Mouse (Mus musculus): ENCODE results near the gene Jak1. TPM values are rescaled to one million over a fixed set of nuclear protein-coding genes. Genes with fewer than 3 reads are reported as not detected.
"Not testable (repeated sequence)": the region's sequence is repeated elsewhere in the genome, so short reads cannot be mapped to it uniquely, and the experiment has no call there.

The Jak1 gene
- total RNA-seq, 4 experiments from 2014 or later = 118 to 133 (median 127) TPM

- no peak for DNase-seq (ENCODE audit: low spot score in 2 of 2)
Observed at GRCm38 (mm10) chr4:101276456-101277070, 11.5 kb upstream of the Jak1 start.

GRCm38 (mm10) chr4:101275881-101276280 is 10.8 kb upstream of the Jak1 start:
- no peak for DNase-seq (ENCODE audit: low spot score in 2 of 2)

GRCm38 (mm10) chr4:101270734-101271133 is 5.7 kb upstream of the Jak1 start:
- no peak for DNase-seq (ENCODE audit: low spot score in 2 of 2)

GRCm38 (mm10) chr4:101268506-101268905 is 3.4 kb upstream of the Jak1 start:
- not testable (repeated sequence) for DNase-seq (ENCODE audit: low spot score in 2 of 2)

- DNase-seq (ENCODE audit: low spot score in 2 of 2) = no peak
Observed at GRCm38 (mm10) chr4:101265523-101265922, 441 bp upstream of the Jak1 start.

- no peak for DNase-seq (ENCODE audit: low spot score in 2 of 2)
Observed at GRCm38 (mm10) chr4:101263968-101264740, 928 bp downstream of the Jak1 start.

GRCm38 (mm10) chr4:101261596-101261995 is 3.5 kb downstream of the Jak1 start:
- DNase-seq (ENCODE audit: low spot score in 2 of 2) = no peak

- DNase-seq (ENCODE audit: low spot score in 2 of 2) = no peak
Observed at GRCm38 (mm10) chr4:101260744-101261291, 4.3 kb downstream of the Jak1 start.

GRCm38 (mm10) chr4:101256526-101257210 is 8.4 kb downstream of the Jak1 start:
- DNase-seq (ENCODE audit: low spot score in 2 of 2) = no peak

- DNase-seq (ENCODE audit: low spot score in 2 of 2) = no peak
Observed at GRCm38 (mm10) chr4:101254606-101255349, 10.3 kb downstream of the Jak1 start.

GRCm38 (mm10) chr4:101254015-101254414 is 11.1 kb downstream of the Jak1 start:
- no peak for DNase-seq (ENCODE audit: low spot score in 2 of 2)

- no peak for DNase-seq (ENCODE audit: low spot score in 2 of 2)
Observed at GRCm38 (mm10) chr4:101252781-101253622, 12.1 kb downstream of the Jak1 start.

- DNase-seq (ENCODE audit: low spot score in 2 of 2) = no peak
Observed at GRCm38 (mm10) chr4:101252016-101252415, 13.1 kb downstream of the Jak1 start.

GRCm38 (mm10) chr4:101249977-101250743 is 14.9 kb downstream of the Jak1 start:
- DNase-seq (ENCODE audit: low spot score in 2 of 2) = no peak

- no peak for DNase-seq (ENCODE audit: low spot score in 2 of 2)
Observed at GRCm38 (mm10) chr4:101247355-101247754, 17.7 kb downstream of the Jak1 start.

- DNase-seq (ENCODE audit: low spot score in 2 of 2) = no peak
Observed at GRCm38 (mm10) chr4:101246569-101246968, 18.5 kb downstream of the Jak1 start.

- DNase-seq (ENCODE audit: low spot score in 2 of 2) = peak in 1 of 2 experiments; percentile 23
Observed at GRCm38 (mm10) chr4:101244257-101245011, 20.6 kb downstream of the Jak1 start.

GRCm38 (mm10) chr4:101240875-101241173 is 24.3 kb downstream of the Jak1 start:
- DNase-seq (ENCODE audit: low spot score in 2 of 2) = no peak

Data from layer of hippocampus, adult 8-10 months (tissue).